Mouse (Mus musculus) forebrain, postnatal 0 days (tissue): ENCODE measurements at regions not wholly inside any gene's neighbourhood (a gene's known extent, or its start where the extent isn't known, plus 50 kb on each side); places are given as distances from the start of the nearest gene placed in this dataset.

Source experiments
- ATAC-seq: fragments of 200-750 bp; cut with Nextera tagmentation; 2 replicates; pipeline ENCODE4 v1.8.0; 2017; ENCODE audit warnings: mild to moderate bottlenecking, moderate library complexity
- DNase-seq: peaks from one replicate; pipeline ENCODE4 v3.0.0-alpha.2; 2015
- H3K27ac ChIP-seq: fragments of 300-500 bp; sonication (generic); 2 replicates; pipeline ENCODE4 v1.5.1; 2014; ENCODE audit warnings: low read depth, mild to moderate bottlenecking, antibody characterized with exemption, low read length, moderate library complexity, mixed read lengths
- H3K27me3 ChIP-seq: fragments of 300-500 bp; sonication (generic); 2 replicates; pipeline ENCODE4 v1.6.1; 2014; ENCODE audit warnings: mild to moderate bottlenecking, low read length, mixed read lengths; ENCODE audit not compliant: insufficient read depth
- H3K36me3 ChIP-seq: fragments of 300-500 bp; sonication (generic); 2 replicates; pipeline ENCODE4 v1.6.1; 2014; ENCODE audit warnings: mild to moderate bottlenecking, moderate library complexity; ENCODE audit not compliant: insufficient read depth
- H3K4me1 ChIP-seq: fragments of 300-500 bp; sonication (generic); 2 replicates; pipeline ENCODE4 v1.6.1; 2014; ENCODE audit warnings: antibody characterized with exemption; ENCODE audit not compliant: insufficient read depth
- H3K4me2 ChIP-seq: fragments of 300-500 bp; sonication (generic); 2 replicates; pipeline ENCODE4 v1.6.1; 2014; ENCODE audit warnings: low read depth, mild to moderate bottlenecking, moderate library complexity
- H3K4me3 ChIP-seq: fragments of 300-500 bp; sonication (generic); 2 replicates; pipeline ENCODE4 v1.5.1; 2014; ENCODE audit warnings: low read depth, low read length, mixed read lengths
- H3K9ac ChIP-seq: fragments of 300-500 bp; sonication (generic); 2 replicates; pipeline ENCODE4 v1.6.1; 2014; ENCODE audit warnings: mild to moderate bottlenecking
- H3K9me3 ChIP-seq: fragments of 300-500 bp; sonication (generic); 2 replicates; pipeline ENCODE4 v1.6.1; 2016; ENCODE audit warnings: low read length
- CTCF ChIP-seq: sonication (generic); IDR thresholded peaks from 2 replicates; pipeline ENCODE4 v1.5.1; 2016; ENCODE audit warnings: antibody characterized with exemption, control low read depth, low read depth
- WGBS: fragments of 180-500 bp; shearing (Covaris S2); extraction: QIAGEN DNeasy Blood & Tissue Kit; methylation state at CpG from one replicate; pipeline ENCODE4 v1.1.7; 2014; 5-methylcytosine and 5-hydroxymethylcytosine counted together

DNA sequence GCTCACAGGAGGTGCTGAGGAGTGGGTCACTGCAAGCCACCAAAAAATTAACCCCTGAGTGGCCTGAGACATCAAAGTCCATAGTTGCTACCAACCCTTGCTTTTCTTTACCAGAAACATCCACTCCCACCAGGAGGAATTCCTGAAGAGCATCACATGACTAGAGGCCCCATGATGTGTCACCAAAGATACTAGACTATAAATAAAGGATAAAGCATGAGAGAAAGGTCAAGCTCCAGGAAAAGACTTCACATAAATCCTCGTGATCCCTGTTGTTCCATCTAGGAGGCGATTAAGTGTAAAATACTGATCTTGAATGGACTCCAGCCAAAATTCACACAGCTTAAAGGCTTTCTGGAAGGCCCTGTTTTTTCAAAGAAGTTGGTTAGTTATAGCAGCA is 190.6 kb downstream of the Adamts15 start:
- Histone ChIP-seq H3K9me3 (no peaks in the 10 kb centered on the region), H3K4me3 (no peak overlapping the region), H3K4me1 (no peaks in the 10 kb centered on the region), H3K36me3 (no peaks in the 10 kb centered on the region), H3K4me2 (no peak overlapping the region), H3K27me3 (no peaks in the 10 kb centered on the region), H3K9ac (no peak overlapping the region), H3K27ac (no peak overlapping the region)
- ATAC-seq, result no peak
- 49% methylated on average over 2 of the region's 2 CpGs for WGBS
- TF ChIP-seq CTCF, result no peak
- no peak for DNase-seq

DNA sequence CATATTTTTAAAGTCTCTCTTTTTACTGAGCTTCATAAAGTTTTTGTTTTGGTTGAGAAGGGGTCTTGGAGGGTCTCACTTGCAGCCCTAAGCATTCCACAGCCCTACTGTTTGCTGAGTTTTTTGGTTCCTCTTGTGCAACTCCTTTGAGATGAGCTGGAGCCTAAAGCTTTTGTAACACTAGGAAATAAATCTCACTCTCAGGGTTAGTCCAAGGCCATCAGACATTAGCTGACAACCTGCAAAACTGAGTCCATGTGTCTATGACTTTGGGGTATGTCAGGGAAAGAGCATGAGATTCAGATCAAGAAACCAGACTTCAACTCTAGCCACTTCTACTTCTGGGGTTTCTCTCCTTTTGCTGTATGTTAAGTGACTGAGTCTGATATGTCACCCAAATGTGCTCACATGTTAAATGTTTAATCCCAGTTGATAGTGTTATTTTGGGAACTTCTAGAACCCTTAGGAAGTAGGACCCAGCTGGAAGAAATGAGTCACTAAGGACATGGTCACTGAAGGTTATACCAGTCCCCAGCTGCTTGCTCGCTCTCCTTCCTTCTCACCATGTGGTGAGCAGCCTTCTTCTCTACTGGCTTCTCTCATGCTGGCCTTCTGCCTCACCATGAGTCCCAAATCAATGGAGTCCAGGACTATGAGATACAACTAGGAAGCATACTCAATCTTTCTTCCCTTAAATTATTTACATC is 198.7 kb downstream of the Adamts15 start:
- Histone ChIP-seq H3K9ac (no peak overlapping the region), H3K4me2 (no peak overlapping the region), H3K36me3 (no peaks in the 10 kb centered on the region), H3K4me1 (no peaks in the 10 kb centered on the region), H3K9me3 (no peaks in the 10 kb centered on the region), H3K27ac (no peak overlapping the region), H3K27me3 (no peaks in the 10 kb centered on the region), H3K4me3 (no peak overlapping the region)
- no peak for ATAC-seq
- TF ChIP-seq CTCF, result no peak
- 83% methylated on average over 1 of the region's 1 CpGs for WGBS
- no peak for DNase-seq

GRCm38 (mm10) chr9:30721861-30722260 is 200.4 kb downstream of the Adamts15 start:
- DNase-seq, result no peak
- H3K4me2 ChIP-seq, result no peak overlapping the region
- H3K9ac ChIP-seq, result no peak overlapping the region
- H3K4me1 ChIP-seq, result no peaks in the 10 kb centered on the region
- ATAC-seq, result no peak
- no peaks in the 10 kb centered on the region for H3K27me3 ChIP-seq
- H3K27ac ChIP-seq, result no peak overlapping the region
- no peaks in the 10 kb centered on the region for H3K36me3 ChIP-seq
- H3K4me3 ChIP-seq, result no peak overlapping the region
- H3K9me3 ChIP-seq, result no peaks in the 10 kb centered on the region
- TF ChIP-seq CTCF, result no peak
- 54% methylated on average over 4 of the region's 4 CpGs for WGBS

DNA sequence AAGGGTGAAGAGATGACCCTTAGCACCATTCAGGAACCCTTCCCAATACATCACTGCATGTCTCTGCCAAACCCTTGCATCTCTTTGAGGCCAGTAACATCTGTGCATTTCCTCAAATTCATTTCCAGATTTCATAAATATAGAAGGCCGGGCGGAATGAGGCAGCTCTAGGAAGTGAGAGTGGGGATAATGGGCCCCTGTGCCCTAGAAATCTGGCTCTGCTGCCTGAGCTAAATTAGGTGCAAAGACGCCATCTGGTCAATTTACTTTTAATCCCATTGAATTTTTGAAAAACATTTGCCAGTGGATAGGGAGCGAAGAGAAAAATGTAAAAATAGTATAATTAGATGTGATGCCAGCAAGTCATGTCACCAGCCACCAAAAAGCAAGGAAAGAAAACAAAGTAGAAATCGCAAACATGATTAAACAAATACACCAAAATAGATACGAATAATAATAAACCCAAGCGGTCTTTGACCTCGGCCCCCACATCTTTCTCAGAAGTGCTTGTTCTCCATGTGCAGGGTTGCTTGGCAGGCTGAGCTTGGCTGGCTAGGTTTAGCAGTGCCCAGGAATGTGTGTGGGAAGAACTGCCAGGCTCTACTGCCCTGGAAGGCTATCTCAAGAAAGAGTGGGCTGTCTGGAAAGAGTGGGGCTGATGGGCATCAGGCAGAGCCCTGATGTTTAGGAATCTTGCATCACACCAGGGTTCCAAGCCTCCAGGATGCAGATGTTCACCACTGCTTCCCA is 205.7 kb downstream of the Adamts15 start:
- Histone ChIP-seq H3K4me3 (no peak overlapping the region), H3K9ac (no peak overlapping the region), H3K27me3 (no peaks in the 10 kb centered on the region), H3K9me3 (no peaks in the 10 kb centered on the region), H3K4me1 (0 out of 2 replicates have a peak, but pooled peaks cover 2% of the 10 kb centered on the region), H3K4me2 (no peak overlapping the region), H3K27ac (no peak overlapping the region), H3K36me3 (no peaks in the 10 kb centered on the region)
- peak; percentile 15 for DNase-seq
- TF ChIP-seq CTCF, result no peak
- WGBS, result 51% methylated on average over 8 of the region's 8 CpGs
- ATAC-seq, result no peak

GRCm38 (mm10) chr9:30710131-30710530 is 212.1 kb downstream of the Adamts15 start:
- H3K4me3 ChIP-seq, result no peak overlapping the region
- H3K36me3 ChIP-seq, result no peaks in the 10 kb centered on the region
- no peak overlapping the region for H3K4me2 ChIP-seq
- ATAC-seq, result no peak
- no peak overlapping the region for H3K27ac ChIP-seq
- no peaks in the 10 kb centered on the region for H3K9me3 ChIP-seq
- no peak for TF ChIP-seq CTCF
- DNase-seq, result no peak
- no peaks in the 10 kb centered on the region; the same call in 1 of the 2 replicates for H3K4me1 ChIP-seq
- H3K9ac ChIP-seq, result no peak overlapping the region
- WGBS, result 77% methylated on average over 5 of the region's 5 CpGs
- H3K27me3 ChIP-seq, result no peaks in the 10 kb centered on the region

DNA sequence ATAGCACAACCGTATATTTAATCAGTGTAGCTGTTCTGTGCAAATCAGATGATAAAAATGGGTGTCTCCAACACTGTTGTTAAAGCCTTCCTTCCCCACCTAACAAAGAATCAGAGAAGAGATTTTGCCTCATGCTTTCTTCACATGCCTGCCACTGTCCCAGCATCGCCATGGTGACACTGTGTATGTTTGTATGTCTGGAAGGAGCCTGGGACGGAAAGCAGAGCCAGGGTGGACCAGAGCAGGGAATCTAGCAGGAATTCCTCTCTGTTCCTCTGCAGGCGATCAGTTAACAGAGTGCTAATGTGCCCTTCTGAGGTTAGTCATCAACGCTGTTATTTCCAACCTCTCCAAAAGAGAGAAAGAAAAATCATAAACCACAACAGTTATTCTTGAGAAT is 222.4 kb downstream of the Adamts15 start:
- no peak overlapping the region for H3K4me3 ChIP-seq
- no peaks in the 10 kb centered on the region for H3K27me3 ChIP-seq
- WGBS, result 54% methylated on average over 5 of the region's 5 CpGs
- no peak for TF ChIP-seq CTCF
- no peak overlapping the region for H3K9ac ChIP-seq
- H3K4me1 ChIP-seq, result no peaks in the 10 kb centered on the region; the same call in 1 of the 2 replicates
- H3K27ac ChIP-seq, result no peak overlapping the region; the same call in 1 of the 2 replicates
- DNase-seq (peak; percentile 27), ATAC-seq (peak; percentile 69)
- H3K36me3 ChIP-seq, result no peaks in the 10 kb centered on the region
- no peaks in the 10 kb centered on the region for H3K9me3 ChIP-seq
- no peak overlapping the region for H3K4me2 ChIP-seq

- Histone ChIP-seq H3K27ac (no peak overlapping the region), H3K27me3 (no peaks in the 10 kb centered on the region), H3K4me1 (no peaks in the 10 kb centered on the region; the same call in 1 of the 2 replicates), H3K36me3 (no peaks in the 10 kb centered on the region), H3K4me2 (no peak overlapping the region), H3K9me3 (no peaks in the 10 kb centered on the region), H3K4me3 (no peak overlapping the region), H3K9ac (no peak overlapping the region)
- no peak for TF ChIP-seq CTCF
- no peak for ATAC-seq
- WGBS, result 100% methylated on average over 1 of the region's 1 CpGs
- no peak for DNase-seq
Observed at GRCm38 (mm10) chr9:30697533-30697932, 224.7 kb downstream of the Adamts15 start.
